Mouse (Mus musculus) left cerebral cortex, postnatal 25 days (tissue): ENCODE measurements around the gene Plrg1. TPM values are rescaled to one million over a fixed set of nuclear protein-coding genes. Genes with fewer than 3 reads are reported as not detected.
A peak's percentile ranks its signal among the peaks of the same experiment; 100 is the strongest.

Experiments used
- DNase-seq, 2 experiments: peaks; one replicate each; pipeline ENCODE4 v3.0.0; 2022; ENCODE audit warnings: low spot score in 2 of 2, mixed read lengths in 1 of 2
- intact Hi-C: fragments of 180-260 bp; cut with DNase I; formaldehyde crosslinking; loops from one replicate; pipeline ENCODE4 v1.15.1; 2025
- total RNA-seq, 2 experiments: library from RNA; stranded (reverse); gene quantifications; 2 replicates each; pipeline ENCODE4 v1.2.3; 2021

Plrg1 gene
- total RNA-seq, 2 experiments from 2014 or later = 38.6 to 41.9 TPM

- intact Hi-C loops = loop anchor here (5.0 kb wide), 1 partner anchor 692 kb away; the partner anchor contains the start of gene Map9
- DNase-seq = no peak
These were observed 5.6 kb upstream of the Plrg1 start, which contains the start of gene Fgb for GRCm38 (mm10) chr3:83049680-83050079. Gene Fgb (minus strand): TSS chr3:83049863.

DNA sequence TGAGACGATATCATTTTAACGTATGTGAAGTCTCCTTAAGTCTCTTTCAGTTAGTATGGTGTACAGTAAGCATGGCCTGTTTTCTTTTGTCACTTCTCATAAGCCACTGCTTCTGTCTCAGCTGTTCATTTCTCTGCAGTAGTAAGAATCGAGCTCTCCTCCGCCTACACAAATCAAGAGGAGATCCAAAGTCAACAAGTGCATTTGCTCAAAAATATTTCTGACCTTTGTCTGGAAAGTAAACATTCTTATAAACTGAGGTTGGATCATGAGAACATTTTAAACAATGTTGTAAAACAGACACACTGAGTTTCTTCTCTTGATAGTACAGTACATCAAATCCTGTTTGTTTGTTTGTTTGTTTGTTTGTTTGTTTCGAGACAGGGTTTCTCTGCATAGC is 4.7 kb upstream of the Plrg1 start:
- DNase-seq = no peak
- intact Hi-C loops = loop anchor here (5.0 kb wide), 1 partner anchor 693 kb away; the partner anchor contains the start of gene Map9

GRCm38 (mm10) chr3:83052102-83052501 is 3.2 kb upstream of the Plrg1 start:
- no peak for DNase-seq
- intact Hi-C loops = loop anchor here (5.0 kb wide), 1 partner anchor 695 kb away; the partner anchor contains the start of gene Map9

- intact Hi-C loops = loop anchor here (1.0 to 5.0 kb wide), 2 partner anchors 51 to 696 kb away; partner anchors contain the start of gene Map9
These were observed 2.2 kb upstream of the Plrg1 start for GRCm38 (mm10) chr3:83053126-83053525.

DNA sequence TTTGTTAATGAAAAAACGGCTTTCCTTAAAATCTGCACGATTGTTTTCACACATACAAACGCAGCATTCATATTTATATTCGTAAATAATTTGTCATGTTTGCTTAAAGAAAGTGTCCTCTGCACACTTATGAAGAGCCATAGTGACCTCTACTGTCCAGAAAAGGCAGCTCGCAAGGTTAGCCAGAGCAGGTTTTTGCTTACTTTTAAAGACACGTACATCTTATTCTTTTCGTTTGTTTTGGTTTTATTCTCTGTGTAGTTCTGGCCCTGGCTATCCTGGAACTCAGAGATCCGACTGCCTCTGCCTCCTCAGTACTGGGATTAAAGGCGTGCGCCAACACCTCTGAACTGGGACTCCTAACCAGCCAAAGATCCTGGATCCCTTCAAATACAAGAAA is 1.6 kb upstream of the Plrg1 start:
- intact Hi-C loops = loop anchor here (1.0 to 5.0 kb wide), 3 partner anchors 51 to 696 kb away; partner anchors contain the start of genes Map9 and Rbm46
- DNase-seq = peak; percentile 23 to 42

More at GRCm38 (mm10) chr3:83053126-83053525, 2.2 kb upstream of the Plrg1 start:
- DNase-seq = no peak

GRCm38 (mm10) chr3:83054759-83055158 is 563 bp upstream of the Plrg1 start:
- intact Hi-C loops = loop anchor here (1.0 to 5.0 kb wide), 3 partner anchors 55 to 697 kb away; partner anchors contain the start of genes Map9 and Rbm46
- DNase-seq = no peak

DNA sequence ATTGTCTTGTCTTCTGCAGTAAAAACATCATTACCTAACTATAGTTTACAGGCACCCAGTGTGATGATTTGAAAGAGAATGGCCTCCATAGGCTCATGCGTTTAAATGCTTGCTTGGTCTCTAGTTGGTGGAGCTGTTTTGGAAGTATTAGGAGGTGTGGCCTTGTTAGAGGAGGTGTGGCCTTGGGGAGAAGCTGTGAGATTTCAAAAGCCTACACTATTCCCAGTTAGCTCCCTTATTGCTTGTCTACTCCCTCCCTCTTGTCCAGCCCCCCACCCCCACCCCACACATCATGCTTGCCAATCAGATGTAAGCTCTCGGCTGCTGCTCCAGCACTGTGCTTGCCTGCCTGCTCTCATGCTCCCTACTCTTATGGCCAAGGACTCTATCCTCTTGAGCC is 1.7 kb downstream of the Plrg1 start:
- intact Hi-C loops = no loop called here
- DNase-seq = no peak

DNA sequence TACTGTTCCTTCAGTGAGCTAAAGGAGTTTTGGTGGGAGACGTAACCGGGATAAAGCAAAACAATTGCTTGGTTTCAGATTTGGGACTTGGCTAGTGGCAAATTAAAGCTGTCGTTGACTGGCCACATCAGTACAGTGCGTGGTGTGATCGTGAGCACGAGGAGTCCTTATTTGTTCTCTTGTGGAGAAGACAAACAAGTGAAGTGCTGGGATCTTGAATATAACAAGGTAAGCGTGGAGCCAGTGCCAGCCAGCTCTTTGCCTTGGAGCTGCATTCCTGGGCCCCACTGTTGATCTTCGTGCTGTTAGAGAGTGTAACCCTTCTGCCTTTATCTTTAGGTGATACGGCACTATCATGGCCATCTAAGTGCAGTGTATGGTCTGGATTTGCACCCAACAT is 12.6 kb downstream of the Plrg1 start:
- no peak for DNase-seq
- intact Hi-C loops = no loop called here

DNA sequence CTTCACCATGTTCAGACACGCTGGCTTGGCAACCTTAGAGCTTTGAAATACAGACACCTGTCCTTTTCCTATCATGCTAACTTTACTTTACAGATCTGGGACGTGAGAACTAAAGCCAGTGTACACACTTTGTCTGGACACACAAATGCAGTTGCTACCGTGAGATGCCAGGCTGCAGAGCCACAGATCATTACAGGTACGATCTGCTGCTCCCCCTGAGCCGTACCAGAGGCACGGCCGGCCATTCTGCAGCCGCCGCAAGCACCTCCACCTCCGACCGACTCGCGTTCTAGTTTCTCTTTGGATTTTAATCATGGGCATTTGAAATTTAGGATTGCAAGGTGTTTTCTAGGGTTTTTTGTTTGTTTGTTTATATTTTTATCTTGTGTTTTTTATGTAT is 13.5 kb downstream of the Plrg1 start:
- DNase-seq = no peak
- intact Hi-C loops = no loop called here

DNA sequence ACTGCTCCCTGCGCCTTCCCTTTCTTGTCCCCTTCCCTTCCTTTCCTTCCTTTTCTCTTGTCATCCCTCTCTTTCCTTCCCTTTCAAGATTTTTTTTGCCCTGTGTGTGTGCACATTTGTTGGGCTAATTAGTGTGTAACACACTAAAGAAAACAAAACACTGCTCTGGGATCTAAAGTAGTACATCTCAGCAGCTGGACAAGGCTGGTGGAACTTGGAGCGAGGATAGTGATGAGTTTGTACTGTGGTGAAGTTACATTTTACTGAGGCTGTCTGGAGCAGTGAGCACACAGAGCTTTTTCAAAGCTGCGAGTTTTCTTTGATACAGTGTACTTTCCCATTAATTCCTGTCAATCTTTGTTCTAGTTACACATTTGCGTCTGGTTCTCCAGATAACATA is 14.9 kb downstream of the Plrg1 start:
- intact Hi-C loops = no loop called here
- DNase-seq = no peak

DNA sequence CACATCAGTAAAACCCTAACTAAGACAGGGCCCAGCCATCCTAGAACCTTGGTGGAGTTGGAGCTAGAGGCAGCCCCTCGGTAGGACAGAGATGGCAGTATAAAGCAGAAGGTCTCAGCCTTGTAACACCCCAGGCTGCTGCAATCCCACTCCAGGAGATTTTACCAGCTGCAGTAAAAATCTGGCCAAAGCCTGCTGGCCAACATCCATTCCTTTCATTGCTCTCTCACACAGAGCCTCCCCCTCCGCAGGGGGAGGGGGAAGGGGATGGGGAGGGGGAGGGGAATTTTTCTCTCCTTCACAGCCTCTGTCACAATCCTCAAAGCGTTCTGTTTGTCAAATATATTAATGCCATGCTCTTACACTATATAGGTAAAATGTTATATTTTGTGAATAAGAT is 21.2 kb downstream of the Plrg1 start:
- intact Hi-C loops = no loop called here
- no peak for DNase-seq

DNA sequence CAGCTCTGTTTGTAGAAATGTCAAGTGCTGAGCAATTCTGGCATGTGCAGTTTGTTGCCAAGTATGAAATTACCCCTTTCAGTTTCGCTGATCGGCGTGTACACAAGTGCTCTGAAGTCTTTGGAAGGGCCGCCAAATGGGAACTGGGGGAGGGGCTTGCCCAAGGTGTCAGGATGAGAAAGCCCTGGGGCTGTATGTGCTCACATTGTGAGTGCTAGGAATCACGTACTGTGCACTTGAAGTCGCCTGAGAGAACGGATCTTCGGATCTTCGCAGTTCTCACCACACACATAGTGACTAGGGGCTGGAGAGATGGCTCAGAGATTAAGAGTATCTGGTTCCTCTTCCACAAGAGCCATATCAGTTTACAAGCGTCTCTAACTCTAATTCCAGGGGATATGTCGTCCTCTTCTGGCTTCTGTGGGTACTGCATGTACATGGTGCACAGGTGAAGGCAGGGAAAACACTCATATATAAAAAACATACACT is 25.3 kb downstream of the Plrg1 start:
- peak; percentile 42 to 57 for DNase-seq
- intact Hi-C loops = loop anchor here (1.0 kb wide), 1 partner anchor 81 kb away; no protein-coding TSS in a partner anchor

- intact Hi-C loops = no loop called here
- DNase-seq = no peak
These were observed 42.3 kb downstream of the Plrg1 start for GRCm38 (mm10) chr3:83097586-83097985.

DNA sequence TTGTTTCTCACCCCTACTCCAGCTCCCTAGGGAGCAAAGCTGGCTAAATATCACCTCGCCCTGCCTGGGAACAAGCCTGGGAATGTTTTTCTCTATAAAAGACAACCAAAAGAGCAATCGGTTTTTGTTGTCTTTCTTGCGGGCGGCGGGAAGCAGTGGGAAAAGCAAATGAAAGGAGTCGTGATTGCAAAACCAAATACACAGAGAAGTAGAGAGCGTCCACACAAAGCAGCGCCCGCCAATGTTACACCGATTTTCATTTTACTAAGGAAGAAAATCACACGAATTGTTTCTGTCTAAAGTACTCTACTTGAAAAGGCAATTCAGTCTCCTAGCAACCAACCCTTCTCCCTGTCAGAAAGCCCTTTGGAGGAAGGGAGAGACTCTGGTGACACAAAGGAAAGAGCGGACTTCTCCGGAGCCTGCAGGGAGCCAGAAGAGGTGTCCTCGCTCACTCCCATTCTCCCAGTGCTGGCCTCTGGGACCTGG is 43.3 kb downstream of the Plrg1 start:
- intact Hi-C loops = no loop called here
- peak in 1 of 2 experiments; percentile 34 for DNase-seq

DNA sequence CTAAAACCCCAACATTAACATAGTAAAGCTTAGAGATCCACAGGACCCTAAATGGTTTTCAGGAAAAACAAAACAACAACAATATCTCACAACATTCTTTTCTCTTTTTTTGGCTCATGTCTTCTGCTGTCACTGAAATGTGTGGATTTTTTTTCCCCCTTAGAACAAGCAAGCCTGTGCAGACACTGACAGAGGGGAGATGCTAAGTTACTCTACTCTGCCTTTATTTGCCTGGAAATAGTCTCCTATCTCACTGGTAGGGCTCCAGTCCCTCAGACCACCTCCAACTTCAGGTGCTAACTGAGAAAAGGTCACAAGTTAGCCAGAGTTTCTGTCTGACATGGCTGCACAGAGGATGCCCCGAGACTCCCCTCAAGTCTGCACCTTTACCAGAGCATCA is 43.8 kb downstream of the Plrg1 start:
- intact Hi-C loops = no loop called here
- no peak for DNase-seq

GRCm38 (mm10) chr3:83099651-83100050 is 44.3 kb downstream of the Plrg1 start:
- no peak for DNase-seq
- intact Hi-C loops = no loop called here

DNA sequence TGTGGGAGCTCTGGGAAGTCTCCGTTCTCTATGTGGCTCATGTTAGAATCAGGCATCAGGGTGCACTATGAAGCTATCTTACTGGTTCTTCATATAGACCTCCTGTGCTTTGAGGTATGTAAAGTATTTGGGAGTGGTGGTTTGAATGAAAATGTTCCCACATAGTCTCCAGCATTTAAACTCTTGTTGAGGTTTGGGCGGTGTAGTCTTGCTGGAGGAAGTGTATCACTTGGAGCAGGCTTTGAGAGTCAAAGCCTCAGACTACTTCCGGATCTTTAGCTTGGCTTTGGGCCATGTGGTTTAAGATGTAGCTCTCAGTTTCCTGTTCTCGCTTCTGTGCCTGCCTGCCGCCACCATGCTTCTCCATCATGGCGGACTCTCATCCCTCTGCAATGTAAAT is 47.0 kb downstream of the Plrg1 start:
- no peak for DNase-seq
- intact Hi-C loops = no loop called here

DNA sequence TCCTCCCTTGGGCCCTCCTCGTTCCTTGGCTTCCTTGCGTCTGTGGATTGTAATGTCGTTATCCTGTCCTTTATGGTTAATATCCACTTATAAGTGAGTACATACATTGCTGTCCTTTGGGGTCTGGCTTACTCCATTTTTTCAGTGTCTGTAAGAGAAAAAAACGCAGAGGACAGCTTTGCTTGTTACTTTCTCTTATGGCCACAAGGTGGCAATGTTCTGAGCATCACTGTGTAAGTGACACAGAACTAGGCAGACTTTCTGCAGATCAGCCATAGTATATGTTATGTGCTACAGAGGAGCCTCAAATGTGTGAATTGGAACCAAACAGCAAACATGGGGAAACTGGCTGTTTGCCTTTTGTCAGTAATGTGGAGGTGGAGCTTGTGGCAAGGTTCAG is 54.8 kb downstream of the Plrg1 start:
- intact Hi-C loops = loop anchor here (1.0 to 2.0 kb wide), 2 partner anchors 113 to 163 kb away; no protein-coding TSS in a partner anchor
- peak in 1 of 2 experiments; percentile 54 for DNase-seq

DNA sequence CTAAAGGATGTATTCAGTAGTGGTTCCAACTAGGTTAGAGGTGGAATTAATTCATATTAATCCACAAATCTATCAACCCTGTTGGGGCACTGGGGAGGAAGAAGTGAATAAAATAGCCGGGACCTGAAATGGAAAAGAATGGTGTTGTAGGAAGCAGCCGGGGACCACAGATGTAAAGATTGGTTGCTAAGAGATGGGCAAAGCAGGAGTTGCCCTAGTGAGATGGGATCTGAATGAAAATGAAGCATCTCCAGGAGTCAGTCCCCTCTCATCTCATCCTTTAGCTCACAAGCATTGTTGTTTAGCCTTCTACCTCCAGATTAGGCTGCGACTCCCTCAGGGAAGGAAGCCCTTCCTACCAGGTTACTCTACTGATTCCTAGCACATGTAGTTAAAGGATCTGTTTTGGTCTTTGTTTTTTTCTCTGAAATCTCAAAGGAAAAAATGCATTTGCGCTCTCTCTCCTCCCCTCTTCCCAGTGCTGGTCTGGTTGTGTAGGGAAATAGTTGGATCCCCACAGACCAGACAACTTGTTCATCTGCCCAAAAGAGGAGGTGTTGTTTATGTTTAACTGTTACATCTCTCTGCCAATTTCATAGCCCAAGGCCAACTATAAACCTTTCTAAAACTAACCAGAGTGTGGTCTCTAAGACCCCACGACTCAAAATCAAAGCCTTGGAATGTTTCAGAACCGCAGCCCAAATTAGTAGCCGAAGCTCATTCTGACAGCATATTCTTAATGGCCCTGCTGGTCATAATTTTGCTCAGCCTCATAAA is 56.4 kb downstream of the Plrg1 start:
- intact Hi-C loops = loop anchor here (2.0 kb wide), 1 partner anchor 111 kb away; no protein-coding TSS in a partner anchor
- DNase-seq = no peak

DNA sequence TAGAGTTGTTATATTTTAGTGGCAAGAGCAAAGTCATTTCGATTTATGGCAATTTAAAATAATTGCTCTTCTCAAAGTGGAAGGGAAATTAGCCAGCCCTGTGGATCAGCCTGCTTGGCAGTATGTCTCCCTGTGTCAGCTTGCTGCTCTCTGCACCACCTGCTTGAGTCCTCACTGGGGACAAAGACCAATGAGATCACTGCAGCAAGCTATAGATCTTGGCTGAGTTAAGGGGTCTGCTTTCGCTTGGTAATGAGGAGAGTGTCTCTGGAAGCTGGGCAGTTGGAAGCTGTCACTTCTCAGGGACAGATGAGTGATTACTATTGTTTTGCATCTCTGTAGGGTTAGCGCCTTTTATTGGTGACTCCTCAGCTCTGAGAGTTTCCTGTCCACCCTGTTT is 57.5 kb downstream of the Plrg1 start:
- no peak for DNase-seq
- intact Hi-C loops = no loop called here

DNA sequence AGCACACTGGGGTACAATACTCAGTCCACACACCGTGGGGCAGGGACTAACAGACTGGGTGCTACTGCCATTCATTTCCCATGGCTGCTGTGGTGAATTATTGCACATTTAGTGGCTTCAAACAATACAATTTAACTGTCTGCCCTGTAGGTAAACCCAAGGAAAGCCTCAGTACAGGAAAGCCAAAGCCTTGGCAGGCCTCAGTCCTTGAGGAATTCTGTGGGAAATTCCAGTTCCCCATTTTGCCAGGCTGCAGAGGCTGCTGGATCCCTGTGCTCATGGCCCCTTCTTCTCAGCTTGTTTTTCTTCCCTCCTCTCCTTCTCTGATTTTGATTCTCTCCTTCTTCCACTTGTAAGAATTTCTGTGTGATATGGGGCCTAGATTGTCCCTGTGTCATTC is 59.6 kb downstream of the Plrg1 start:
- intact Hi-C loops = no loop called here
- no peak for DNase-seq
